Mouse (Mus musculus): Measurements from ENCODE around the gene Atp5h.
A peak's percentile ranks its signal among the peaks of the same experiment; 100 is the strongest.
"Not testable (repeated sequence)": the region's sequence is repeated elsewhere in the genome, so short reads cannot be mapped to it uniquely, and the experiment has no call there.

The Atp5h gene

GRCm38 (mm10) chr11:115419531-115420237 lies at the start of gene Atp5h, which contains the start of gene Kctd2:
TSS of gene Atp5h (minus strand) at chr11:115419962.
TSS of gene Kctd2 (plus strand) at chr11:115420128.
- DNase-seq (ENCODE audit: low spot score in 2 of 2), result peak; percentile 91 to 93

- no peak for DNase-seq (ENCODE audit: low spot score in 2 of 2)
Observed at GRCm38 (mm10) chr11:115467217-115467618, 47.5 kb upstream of the Atp5h start.

GRCm38 (mm10) chr11:115464851-115465250 lies 45.1 kb upstream of the Atp5h start:
- no peak for DNase-seq (ENCODE audit: low spot score in 2 of 2)

- no peak for DNase-seq (ENCODE audit: low spot score in 2 of 2)
Observed at GRCm38 (mm10) chr11:115463397-115463796, 43.6 kb upstream of the Atp5h start.

GRCm38 (mm10) chr11:115462243-115462891 lies 42.6 kb upstream of the Atp5h start, which contains the start of gene Slc16a5:
TSS of gene Slc16a5 (plus strand) at chr11:115462474.
- DNase-seq (ENCODE audit: low spot score in 2 of 2), result no peak

- no peak for DNase-seq (ENCODE audit: low spot score in 2 of 2)
Observed at GRCm38 (mm10) chr11:115461846-115462242, 42.1 kb upstream of the Atp5h start.

- DNase-seq (ENCODE audit: low spot score in 2 of 2), result no peak
Observed at GRCm38 (mm10) chr11:115460976-115461375, 41.2 kb upstream of the Atp5h start.

- DNase-seq (ENCODE audit: low spot score in 2 of 2), result no peak
Observed at GRCm38 (mm10) chr11:115457405-115457804, 37.6 kb upstream of the Atp5h start.

- DNase-seq (ENCODE audit: low spot score in 2 of 2), result no peak
Observed at GRCm38 (mm10) chr11:115456182-115456581, 36.4 kb upstream of the Atp5h start.

- no peak for DNase-seq (ENCODE audit: low spot score in 2 of 2)
Observed at GRCm38 (mm10) chr11:115455619-115456018, 35.9 kb upstream of the Atp5h start.

GRCm38 (mm10) chr11:115454822-115455221 lies 35.1 kb upstream of the Atp5h start:
- DNase-seq (ENCODE audit: low spot score in 2 of 2), result not testable (repeated sequence)

- no peak for DNase-seq (ENCODE audit: low spot score in 2 of 2)
Observed at GRCm38 (mm10) chr11:115453306-115453705, 33.5 kb upstream of the Atp5h start.

GRCm38 (mm10) chr11:115452281-115452860 lies 32.6 kb upstream of the Atp5h start:
- no peak for DNase-seq (ENCODE audit: low spot score in 2 of 2)

GRCm38 (mm10) chr11:115451781-115452241 lies 32.0 kb upstream of the Atp5h start:
- peak; percentile 19 to 41 for DNase-seq (ENCODE audit: low spot score in 2 of 2)

- DNase-seq (ENCODE audit: low spot score in 2 of 2), result no peak
Observed at GRCm38 (mm10) chr11:115450176-115450575, 30.4 kb upstream of the Atp5h start.

GRCm38 (mm10) chr11:115448998-115449397 lies 29.2 kb upstream of the Atp5h start:
- no peak for DNase-seq (ENCODE audit: low spot score in 2 of 2)

GRCm38 (mm10) chr11:115448075-115448474 lies 28.3 kb upstream of the Atp5h start:
- no peak for DNase-seq (ENCODE audit: low spot score in 2 of 2)

GRCm38 (mm10) chr11:115447321-115447885 lies 27.6 kb upstream of the Atp5h start:
- no peak for DNase-seq (ENCODE audit: low spot score in 2 of 2)

GRCm38 (mm10) chr11:115446906-115447305 lies 27.1 kb upstream of the Atp5h start:
- no peak for DNase-seq (ENCODE audit: low spot score in 2 of 2)

GRCm38 (mm10) chr11:115441417-115441816 lies 21.7 kb upstream of the Atp5h start:
- DNase-seq (ENCODE audit: low spot score in 2 of 2), result no peak

- DNase-seq (ENCODE audit: low spot score in 2 of 2), result no peak
Observed at GRCm38 (mm10) chr11:115439906-115440595, 20.3 kb upstream of the Atp5h start, which contains the start of gene Trim80. TSS of gene Trim80 (plus strand) at chr11:115440545.

- DNase-seq (ENCODE audit: low spot score in 2 of 2), result no peak
Observed at GRCm38 (mm10) chr11:115439326-115439725, 19.6 kb upstream of the Atp5h start.
